Mouse (Mus musculus) forebrain, embryonic 15.5 days (tissue): ENCODE data around the gene Arf5. TPM values are rescaled to one million over a fixed set of nuclear protein-coding genes. Genes with fewer than 3 reads are reported as not detected.
A peak's percentile ranks its signal among the peaks of the same experiment; 100 is the strongest.

Experiments
- ATAC-seq: fragments of 200-750 bp; cut with Nextera tagmentation; replicated peaks from 2 replicates; pipeline ENCODE4 v1.8.0; 2017; ENCODE audit warnings: mild to moderate bottlenecking, moderate TSS enrichment, moderate library complexity
- H3K27ac ChIP-seq: fragments of 300-500 bp; sonication (generic); replicated peaks from 2 replicates; pipeline ENCODE4 v1.5.1; 2015; ENCODE audit warnings: mild to moderate bottlenecking, inconsistent platforms
- H3K27me3 ChIP-seq: fragments of 300-500 bp; sonication (generic); 2 replicates; pipeline ENCODE4 v1.6.1; 2015; ENCODE audit warnings: inconsistent platforms
- H3K36me3 ChIP-seq: fragments of 300-500 bp; sonication (generic); 2 replicates; pipeline ENCODE4 v1.6.1; 2015; ENCODE audit warnings: mild to moderate bottlenecking, inconsistent platforms
- H3K4me1 ChIP-seq: fragments of 300-500 bp; sonication (generic); 2 replicates; pipeline ENCODE4 v1.6.1; 2015; ENCODE audit warnings: inconsistent platforms
- H3K4me2 ChIP-seq: fragments of 300-500 bp; sonication (generic); replicated peaks from 2 replicates; pipeline ENCODE4 v1.6.1; 2015; ENCODE audit warnings: mild to moderate bottlenecking, inconsistent platforms
- H3K4me3 ChIP-seq: fragments of 300-500 bp; sonication (generic); 2 replicates; pipeline ENCODE4 v1.5.1; 2015; ENCODE audit warnings: mild to moderate bottlenecking, inconsistent platforms
- H3K9ac ChIP-seq: fragments of 300-500 bp; sonication (generic); replicated peaks from 2 replicates; pipeline ENCODE4 v1.6.1; 2015; ENCODE audit warnings: mild to moderate bottlenecking, inconsistent platforms
- H3K9me3 ChIP-seq: fragments of 300-500 bp; sonication (generic); 2 replicates; pipeline ENCODE4 v1.6.1; 2016; ENCODE audit warnings: inconsistent platforms
- WGBS: fragments of 180-500 bp; shearing (Covaris S2); methylation state at CpG from one replicate; pipeline ENCODE4 v1.1.7; 2015; ENCODE audit warnings: mixed read lengths; 5-methylcytosine and 5-hydroxymethylcytosine counted together
- polyA plus RNA-seq: library from polyadenylated mRNA; unstranded; fragments of >200 nt; fragmentation: Nextera tagmentation; extraction: Ambion mirVana; gene quantifications from 2 replicates; pipeline ENCODE4 v1.2.1, GENCODE M21; 2015

Arf5 gene
- polyA plus RNA-seq, 1 experiment from 2014 or later = 414 TPM

GRCm38 (mm10) chr6:28418449-28418848 lies 4.9 kb upstream of the Arf5 start:
- ATAC-seq = no peak
- no peak overlapping the region for H3K4me2 ChIP-seq
- H3K27me3 ChIP-seq = no peaks in the 10 kb centered on the region
- H3K36me3 ChIP-seq = peaks cover 55% of the 10 kb centered on the region
- H3K4me1 ChIP-seq = peaks cover 30% of the 10 kb centered on the region
- no peak overlapping the region for H3K27ac ChIP-seq
- H3K9me3 ChIP-seq = no peaks in the 10 kb centered on the region
- WGBS = 84% methylated on average over 14 of the region's 14 CpGs
- no peak overlapping the region for H3K4me3 ChIP-seq
- no peak overlapping the region for H3K9ac ChIP-seq

GRCm38 (mm10) chr6:28419673-28420072 lies 3.7 kb upstream of the Arf5 start:
- Histone ChIP-seq H3K9me3 (no peaks in the 10 kb centered on the region), H3K36me3 (peaks cover 47% of the 10 kb centered on the region), H3K27ac (no peak overlapping the region), H3K9ac (no peak overlapping the region), H3K4me1 (peaks cover 37% of the 10 kb centered on the region), H3K27me3 (no peaks in the 10 kb centered on the region), H3K4me2 (peak overlapping the region; percentile 92), H3K4me3 (no peak overlapping the region)
- no peak for ATAC-seq
- WGBS = 72% methylated on average over 2 of the region's 2 CpGs

GRCm38 (mm10) chr6:28420361-28420760 lies 3.0 kb upstream of the Arf5 start:
- peaks cover 41% of the 10 kb centered on the region for H3K36me3 ChIP-seq
- H3K9ac ChIP-seq = peak overlapping the region; percentile 63; the same call in 1 of the 2 replicates
- peaks cover 43% of the 10 kb centered on the region for H3K4me1 ChIP-seq
- 81% methylated on average over 17 of the region's 17 CpGs for WGBS
- H3K4me2 ChIP-seq = peak overlapping the region; percentile 92
- H3K4me3 ChIP-seq = peak overlapping the region; percentile 69
- H3K27me3 ChIP-seq = no peaks in the 10 kb centered on the region
- no peaks in the 10 kb centered on the region for H3K9me3 ChIP-seq
- ATAC-seq = no peak
- H3K27ac ChIP-seq = no peak overlapping the region

- Histone ChIP-seq H3K9ac (peak overlapping the region; percentile 63), H3K27ac (no peak overlapping the region), H3K36me3 (peaks cover 39% of the 10 kb centered on the region), H3K4me3 (peak overlapping the region; percentile 69), H3K4me2 (peak overlapping the region; percentile 92), H3K4me1 (peaks cover 43% of the 10 kb centered on the region), H3K27me3 (no peaks in the 10 kb centered on the region), H3K9me3 (no peaks in the 10 kb centered on the region)
- no peak for ATAC-seq
- WGBS = 24% methylated on average over 13 of the region's 13 CpGs
Observed at GRCm38 (mm10) chr6:28420865-28421264, 2.5 kb upstream of the Arf5 start.

GRCm38 (mm10) chr6:28421469-28422000 lies 1.8 kb upstream of the Arf5 start:
- peak overlapping the region; percentile 35; the same call in 1 of the 2 replicates for H3K27ac ChIP-seq
- under 1% methylated on average over 27 of the region's 27 CpGs for WGBS
- peak overlapping the region; percentile 92 for H3K4me2 ChIP-seq
- no peaks in the 10 kb centered on the region for H3K9me3 ChIP-seq
- peak overlapping the region; percentile 63 for H3K9ac ChIP-seq
- peaks cover 43% of the 10 kb centered on the region for H3K4me1 ChIP-seq
- peak; percentile 81 for ATAC-seq
- peak overlapping the region; percentile 69 for H3K4me3 ChIP-seq
- H3K27me3 ChIP-seq = no peaks in the 10 kb centered on the region
- peaks cover 38% of the 10 kb centered on the region for H3K36me3 ChIP-seq

DNA sequence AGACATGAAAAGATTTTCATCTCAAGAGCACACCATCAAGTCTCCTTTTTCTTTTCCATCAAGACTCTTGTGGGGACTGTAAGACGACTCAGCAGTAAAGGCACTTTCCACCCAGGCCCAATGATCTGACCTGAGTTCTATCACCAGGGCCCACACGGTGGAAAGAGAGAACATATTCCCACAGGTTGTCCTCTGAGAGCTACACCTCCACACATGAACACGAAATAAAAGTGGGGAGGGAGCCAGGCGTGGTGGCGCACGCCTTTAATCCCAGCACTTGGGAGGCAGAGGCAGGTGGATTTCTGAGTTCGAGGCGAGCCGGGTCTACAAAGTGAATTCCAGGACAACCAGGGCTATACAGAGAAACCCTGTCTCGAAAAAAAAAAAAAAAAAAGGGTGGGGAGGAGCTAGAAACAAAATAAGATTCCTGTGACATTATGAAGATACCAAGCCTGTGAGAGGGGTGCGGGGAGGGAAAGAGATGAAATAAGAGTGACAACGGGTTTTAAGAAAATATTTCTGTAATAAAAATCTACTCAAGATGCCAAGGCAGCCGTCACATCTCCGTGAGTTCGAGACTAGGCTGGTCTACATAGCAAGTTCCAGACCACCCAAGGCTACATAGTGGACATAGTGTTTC lies 589 bp upstream of the Arf5 start:
- Histone ChIP-seq H3K36me3 (peaks cover 28% of the 10 kb centered on the region), H3K27me3 (no peaks in the 10 kb centered on the region), H3K4me3 (peak overlapping the region; percentile 99), H3K4me1 (peaks cover 39% of the 10 kb centered on the region), H3K9ac (no peak overlapping the region), H3K4me2 (peak overlapping the region; percentile 61), H3K9me3 (no peaks in the 10 kb centered on the region), H3K27ac (peak overlapping the region; percentile 84; the same call in 1 of the 2 replicates)
- WGBS = 70% methylated on average over 15 of the region's 15 CpGs
- ATAC-seq = no peak

GRCm38 (mm10) chr6:28423767-28424695 lies 671 bp downstream of the Arf5 start:
- 11% methylated on average over 44 of the region's 46 CpGs for WGBS
- peaks cover 39% of the 10 kb centered on the region for H3K4me1 ChIP-seq
- no peaks in the 10 kb centered on the region for H3K27me3 ChIP-seq
- H3K9ac ChIP-seq = peak overlapping the region; percentile 94
- ATAC-seq = peak; percentile 42
- peak overlapping the region; percentile 99 for H3K4me3 ChIP-seq
- peak overlapping the region; percentile 84 for H3K27ac ChIP-seq
- peak overlapping the region; percentile 61 for H3K4me2 ChIP-seq
- no peaks in the 10 kb centered on the region for H3K9me3 ChIP-seq
- H3K36me3 ChIP-seq = peaks cover 16% of the 10 kb centered on the region

GRCm38 (mm10) chr6:28425019-28425418 lies 1.7 kb downstream of the Arf5 start:
- Histone ChIP-seq H3K4me2 (peak overlapping the region; percentile 61; the same call in 1 of the 2 replicates), H3K27ac (no peak overlapping the region), H3K9ac (no peak overlapping the region), H3K36me3 (peaks cover 12% of the 10 kb centered on the region), H3K4me3 (0 out of 2 replicates have a peak overlapping the region, but pooled peaks have one; percentile 99), H3K9me3 (no peaks in the 10 kb centered on the region), H3K4me1 (peaks cover 30% of the 10 kb centered on the region), H3K27me3 (no peaks in the 10 kb centered on the region)
- ATAC-seq = no peak
- whole genome bisulfite sequencing = 96% methylated on average over 6 of the region's 6 CpGs

GRCm38 (mm10) chr6:28427096-28427839 lies 3.9 kb downstream of the Arf5 start, which contains the start of gene Fscn3:
Fscn3 (plus strand) TSS chr6:28427789.
- 76% methylated on average over 3 of the region's 3 CpGs for WGBS
- Histone ChIP-seq H3K27me3 (no peaks in the 10 kb centered on the region), H3K4me3 (no peak within 1 kb of the TSS), H3K36me3 (peaks cover 12% of the 10 kb centered on the region), H3K4me1 (peaks cover 14% of the 10 kb centered on the region), H3K9ac (no peak within 1 kb of the TSS), H3K9me3 (no peaks in the 10 kb centered on the region), H3K27ac (no peak within 1 kb of the TSS), H3K4me2 (no peak within 1 kb of the TSS)
- no peak for ATAC-seq

GRCm38 (mm10) chr6:28428290-28428689 lies 4.9 kb downstream of the Arf5 start, which contains the start of gene Gcc1:
Gcc1 (minus strand) TSS chr6:28428390.
- Histone ChIP-seq H3K9me3 (no peaks in the 10 kb centered on the region), H3K4me3 (no peak within 1 kb of the TSS), H3K4me2 (no peak within 1 kb of the TSS), H3K36me3 (peaks cover 12% of the 10 kb centered on the region), H3K27me3 (no peaks in the 10 kb centered on the region), H3K9ac (no peak within 1 kb of the TSS), H3K27ac (no peak within 1 kb of the TSS), H3K4me1 (peaks cover 13% of the 10 kb centered on the region)
- ATAC-seq = no peak
- 88% methylated on average over 3 of the region's 3 CpGs for WGBS

- peaks cover 4% of the 10 kb centered on the region for H3K4me1 ChIP-seq
- no peak overlapping the region for H3K4me3 ChIP-seq
- ATAC-seq = no peak
- H3K27me3 ChIP-seq = no peaks in the 10 kb centered on the region
- no peak overlapping the region for H3K27ac ChIP-seq
- WGBS = 95% methylated on average over 11 of the region's 11 CpGs
- H3K36me3 ChIP-seq = peaks cover 12% of the 10 kb centered on the region
- no peak overlapping the region for H3K9ac ChIP-seq
- no peaks in the 10 kb centered on the region for H3K9me3 ChIP-seq
- no peak overlapping the region for H3K4me2 ChIP-seq
Observed at GRCm38 (mm10) chr6:28429870-28430269, 6.5 kb downstream of the Arf5 start.
